Mouse (Mus musculus) lung, embryonic 16.5 days (tissue): ENCODE measurements around the gene Ak8. TPM values are rescaled to one million over a fixed set of nuclear protein-coding genes. Genes with fewer than 3 reads are reported as not detected.

Source experiments
- ATAC-seq: fragments of 200-750 bp; cut with Nextera tagmentation; 2 replicates; pipeline ENCODE4 v1.8.0; 2017; ENCODE audit warnings: low read depth, mild to moderate bottlenecking, moderate library complexity
- H3K27ac ChIP-seq: fragments of 300-500 bp; sonication (generic); 2 replicates; pipeline ENCODE4 v1.5.1; 2014; ENCODE audit warnings: mild to moderate bottlenecking, control low read depth, low read length
- H3K27me3 ChIP-seq: fragments of 300-500 bp; sonication (generic); 2 replicates; pipeline ENCODE4 v1.6.1; 2014; ENCODE audit warnings: low read depth, low read length, mixed read lengths; ENCODE audit not compliant: control insufficient read depth, insufficient read depth
- H3K36me3 ChIP-seq: fragments of 300-500 bp; sonication (generic); 2 replicates; pipeline ENCODE4 v1.6.1; 2014; ENCODE audit warnings: low read length; ENCODE audit not compliant: control insufficient read depth, insufficient read depth
- H3K4me1 ChIP-seq: fragments of 300-500 bp; sonication (generic); replicated peaks from 2 replicates; pipeline ENCODE4 v1.6.1; 2014; ENCODE audit warnings: low read length, mixed read lengths; ENCODE audit not compliant: control insufficient read depth, insufficient read depth
- H3K4me2 ChIP-seq: fragments of 300-500 bp; sonication (generic); 2 replicates; pipeline ENCODE4 v1.6.1; 2014; ENCODE audit warnings: low read depth, low read length, control low read depth
- H3K4me3 ChIP-seq: fragments of 300-500 bp; sonication (generic); 2 replicates; pipeline ENCODE4 v1.5.1; 2014; ENCODE audit warnings: mild to moderate bottlenecking, low read length, control low read depth
- H3K9ac ChIP-seq: fragments of 300-500 bp; sonication (generic); 2 replicates; pipeline ENCODE4 v1.6.1; 2014; ENCODE audit warnings: low read length, control low read depth
- H3K9me3 ChIP-seq: fragments of 300-500 bp; sonication (generic); 2 replicates; pipeline ENCODE4 v1.6.1; 2016; ENCODE audit warnings: low read length; ENCODE audit not compliant: control insufficient read depth
- WGBS: fragments of 180-500 bp; shearing (Covaris S2); extraction: QIAGEN DNeasy Blood & Tissue Kit; methylation state at CpG from one replicate; pipeline ENCODE4 v1.1.7; 2014; 5-methylcytosine and 5-hydroxymethylcytosine counted together
- polyA plus RNA-seq: library from polyadenylated mRNA; unstranded; fragments of >200 nt; fragmentation: Nextera tagmentation; extraction: Ambion mirVana; gene quantifications from 2 replicates; pipeline ENCODE4 v1.2.1, GENCODE M21; 2015

The Ak8 gene
- polyA plus RNA-seq, 1 experiment from 2014 or later, result 4.7 TPM

DNA sequence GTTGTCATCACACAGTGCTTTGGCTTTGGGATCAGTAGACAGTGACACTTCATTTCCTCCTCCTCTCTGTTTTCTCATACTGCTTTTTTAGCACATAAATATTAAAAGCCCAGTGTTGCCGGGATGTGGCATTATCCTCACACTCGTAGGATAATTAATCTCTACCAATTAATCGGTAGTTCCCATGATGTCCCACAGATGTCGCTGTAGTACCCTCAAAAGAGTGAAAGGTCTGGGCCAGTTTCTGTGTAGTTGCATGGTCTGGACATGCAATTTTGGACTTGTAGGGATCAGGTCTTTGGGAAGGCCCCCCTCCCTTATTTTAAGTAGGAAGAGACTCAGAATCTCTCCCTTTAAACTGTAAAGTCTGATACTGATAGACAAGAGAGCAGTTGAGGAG, 19.3 kb upstream of the Ak8 start:
- ATAC-seq, result 0 out of 2 replicates have a peak, but pooled peaks have one; percentile 12
- H3K4me1 ChIP-seq, result no peaks in the 10 kb centered on the region
- H3K9me3 ChIP-seq, result no peaks in the 10 kb centered on the region
- H3K27me3 ChIP-seq, result no peaks in the 10 kb centered on the region
- H3K36me3 ChIP-seq, result peaks cover 24% of the 10 kb centered on the region
- no peak overlapping the region for H3K27ac ChIP-seq
- no peak overlapping the region for H3K4me2 ChIP-seq
- 28% methylated on average over 4 of the region's 4 CpGs for WGBS
- H3K9ac ChIP-seq, result no peak overlapping the region
- H3K4me3 ChIP-seq, result no peak overlapping the region

DNA sequence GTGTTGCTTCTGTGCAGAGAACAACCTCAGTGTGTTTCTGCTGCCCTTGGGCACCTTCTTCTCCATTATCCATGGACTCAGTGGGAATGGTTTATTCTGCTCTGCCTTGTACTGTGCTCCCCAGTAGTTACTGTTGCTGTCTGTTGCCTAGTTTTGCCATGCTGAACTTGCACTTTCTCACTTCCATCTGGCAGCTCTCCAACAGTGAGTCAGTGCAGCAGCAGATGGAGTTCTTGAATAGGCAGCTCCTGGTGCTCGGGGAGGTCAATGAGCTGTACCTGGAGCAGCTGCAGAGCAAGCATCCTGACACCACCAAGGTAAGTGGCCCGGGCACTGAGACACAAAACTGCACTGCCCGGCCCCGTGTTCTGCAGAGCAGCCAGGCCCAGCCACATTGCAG, 18.2 kb upstream of the Ak8 start:
- H3K36me3 ChIP-seq, result peaks cover 24% of the 10 kb centered on the region
- H3K9me3 ChIP-seq, result no peaks in the 10 kb centered on the region
- no peak for ATAC-seq
- H3K27ac ChIP-seq, result no peak overlapping the region
- H3K4me3 ChIP-seq, result no peak overlapping the region
- H3K27me3 ChIP-seq, result no peaks in the 10 kb centered on the region
- H3K9ac ChIP-seq, result no peak overlapping the region
- no peak overlapping the region for H3K4me2 ChIP-seq
- 75% methylated on average over 4 of the region's 4 CpGs for WGBS
- no peaks in the 10 kb centered on the region for H3K4me1 ChIP-seq

DNA sequence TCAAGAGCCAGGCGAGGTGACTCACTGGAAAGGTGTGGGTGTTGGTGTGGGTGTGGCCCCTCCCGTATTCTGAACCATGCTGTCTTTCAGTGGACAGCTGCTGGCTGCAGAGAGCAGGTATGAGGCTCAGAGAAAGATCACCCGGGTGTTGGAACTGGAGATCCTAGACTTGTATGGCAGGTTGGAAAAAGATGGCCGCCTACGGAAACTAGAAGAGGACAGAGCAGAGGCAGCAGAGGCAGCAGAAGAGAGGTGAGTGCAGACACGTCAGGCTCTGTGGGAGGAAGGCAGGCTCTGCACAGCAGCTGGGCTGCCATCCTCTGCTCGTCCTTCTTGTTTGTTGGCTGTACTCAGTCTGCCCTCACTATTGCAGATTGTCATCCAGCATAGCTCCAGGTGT, 14.1 kb upstream of the Ak8 start:
- no peak overlapping the region for H3K27ac ChIP-seq
- H3K9me3 ChIP-seq, result no peaks in the 10 kb centered on the region
- H3K36me3 ChIP-seq, result peaks cover 16% of the 10 kb centered on the region
- no peaks in the 10 kb centered on the region for H3K27me3 ChIP-seq
- ATAC-seq, result no peak
- WGBS, result 78% methylated on average over 7 of the region's 7 CpGs
- H3K9ac ChIP-seq, result no peak overlapping the region
- H3K4me1 ChIP-seq, result no peaks in the 10 kb centered on the region
- H3K4me2 ChIP-seq, result no peak overlapping the region
- H3K4me3 ChIP-seq, result no peak overlapping the region

DNA sequence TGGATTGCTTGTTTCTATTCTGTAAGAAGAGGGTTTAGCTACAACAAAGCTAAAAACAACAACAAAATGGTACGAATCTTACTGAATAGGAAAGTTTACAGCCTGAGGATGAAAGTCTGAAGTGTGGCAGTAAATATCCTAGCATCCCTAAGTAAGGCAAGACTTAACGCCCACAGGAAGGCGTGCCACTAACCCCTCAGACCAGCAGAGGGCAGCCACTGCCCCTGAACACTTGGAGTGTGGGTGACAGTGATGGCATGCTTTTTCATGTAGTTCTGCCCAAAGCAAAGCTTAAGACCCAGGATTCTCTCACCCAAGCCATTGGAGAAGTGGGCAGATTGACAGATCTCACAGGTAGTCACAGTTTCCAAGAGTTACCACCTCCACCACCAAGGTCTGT, 11.5 kb upstream of the Ak8 start:
- no peaks in the 10 kb centered on the region for H3K9me3 ChIP-seq
- no peak overlapping the region for H3K27ac ChIP-seq
- no peaks in the 10 kb centered on the region for H3K4me1 ChIP-seq
- H3K9ac ChIP-seq, result no peak overlapping the region
- no peak overlapping the region for H3K4me2 ChIP-seq
- WGBS, result 48% methylated on average over 3 of the region's 3 CpGs
- ATAC-seq, result no peak
- no peak overlapping the region for H3K4me3 ChIP-seq
- no peaks in the 10 kb centered on the region for H3K27me3 ChIP-seq
- H3K36me3 ChIP-seq, result peaks cover 6% of the 10 kb centered on the region

DNA sequence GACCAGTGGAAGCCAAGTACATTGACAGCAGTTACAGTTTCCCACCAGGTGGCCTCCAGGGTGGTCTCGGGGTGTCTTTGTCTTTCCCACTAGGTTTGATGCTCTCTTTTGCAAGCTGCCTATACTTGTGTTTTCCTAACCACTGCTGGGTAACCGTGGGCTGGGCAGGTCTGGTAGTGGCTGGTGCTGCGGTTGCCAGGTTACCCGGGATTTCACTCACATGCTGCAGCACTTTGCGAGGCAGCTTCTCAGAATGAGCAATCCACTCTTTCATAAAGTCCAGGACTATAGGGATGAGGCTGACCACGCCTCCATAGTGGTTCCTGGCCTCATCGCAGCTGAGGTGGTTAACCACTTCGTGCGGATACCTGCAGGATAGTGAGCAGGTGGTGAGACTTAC, 7.3 kb upstream of the Ak8 start:
- 73% methylated on average over 9 of the region's 9 CpGs for WGBS
- Histone ChIP-seq H3K27me3 (no peaks in the 10 kb centered on the region), H3K9me3 (no peaks in the 10 kb centered on the region), H3K36me3 (no peaks in the 10 kb centered on the region), H3K4me3 (no peak overlapping the region), H3K4me1 (no peaks in the 10 kb centered on the region), H3K9ac (no peak overlapping the region), H3K4me2 (no peak overlapping the region), H3K27ac (no peak overlapping the region)
- no peak for ATAC-seq

DNA sequence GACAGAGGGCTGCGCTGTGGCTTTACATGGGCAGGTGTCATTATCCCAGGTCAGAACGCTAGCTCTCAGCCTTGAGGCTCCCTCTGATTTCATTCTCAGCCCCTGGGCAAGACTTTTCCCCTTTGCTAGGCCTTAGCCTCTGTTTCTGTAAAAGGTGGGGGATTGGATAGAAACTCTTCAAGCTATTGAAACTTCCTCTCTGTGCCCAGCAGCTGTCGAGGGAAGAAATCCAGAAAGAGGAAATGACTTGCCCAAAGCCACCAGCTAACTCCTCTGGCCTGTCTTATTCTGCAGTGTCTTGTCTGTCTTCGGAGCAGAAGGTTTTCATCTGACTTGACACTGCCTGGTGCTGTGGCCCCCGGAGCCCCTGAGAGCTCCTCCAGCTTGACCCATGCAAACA, 1.4 kb upstream of the Ak8 start:
- H3K9ac ChIP-seq, result no peak overlapping the region
- WGBS, result 71% methylated on average over 5 of the region's 5 CpGs
- no peak overlapping the region for H3K27ac ChIP-seq
- H3K27me3 ChIP-seq, result no peaks in the 10 kb centered on the region
- no peak overlapping the region for H3K4me3 ChIP-seq
- H3K36me3 ChIP-seq, result no peaks in the 10 kb centered on the region
- H3K9me3 ChIP-seq, result no peaks in the 10 kb centered on the region
- H3K4me1 ChIP-seq, result peaks cover 4% of the 10 kb centered on the region
- H3K4me2 ChIP-seq, result no peak overlapping the region
- ATAC-seq, result no peak

DNA sequence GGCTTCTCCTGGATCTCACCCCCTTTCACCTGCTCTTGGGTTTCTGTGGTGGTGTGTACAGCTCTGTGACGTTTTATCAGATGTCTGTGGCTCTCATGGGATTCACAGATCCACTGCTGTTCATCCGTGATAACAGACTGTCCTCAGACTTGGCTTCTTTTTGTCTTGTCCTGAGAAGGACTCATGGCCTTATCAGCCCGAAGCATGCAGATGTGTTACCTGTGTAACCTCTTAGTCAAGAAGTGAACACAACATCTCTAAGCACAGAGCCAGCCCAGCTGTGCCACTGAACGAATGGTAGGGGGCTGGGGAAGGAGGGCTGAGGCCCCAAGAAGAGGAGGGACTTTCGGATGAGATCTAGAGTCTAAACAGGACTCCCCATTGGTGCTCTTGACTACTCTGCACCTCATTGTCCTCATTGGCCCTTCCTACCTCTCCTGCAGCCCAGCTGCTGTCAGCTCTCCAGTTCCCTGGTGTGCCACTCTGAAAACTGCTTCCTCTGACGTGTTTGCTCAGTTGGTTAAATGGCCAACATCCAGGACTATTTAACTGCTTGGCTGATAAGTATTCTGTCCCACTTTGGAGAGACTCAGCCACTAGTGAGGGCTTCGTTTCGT, 1.8 kb downstream of the Ak8 start:
- Histone ChIP-seq H3K27me3 (no peaks in the 10 kb centered on the region), H3K9ac (no peak overlapping the region), H3K4me2 (no peak overlapping the region), H3K4me3 (no peak overlapping the region), H3K9me3 (no peaks in the 10 kb centered on the region), H3K36me3 (no peaks in the 10 kb centered on the region), H3K27ac (no peak overlapping the region), H3K4me1 (peaks cover 4% of the 10 kb centered on the region)
- WGBS, result 58% methylated on average over 8 of the region's 8 CpGs
- ATAC-seq, result no peak

DNA sequence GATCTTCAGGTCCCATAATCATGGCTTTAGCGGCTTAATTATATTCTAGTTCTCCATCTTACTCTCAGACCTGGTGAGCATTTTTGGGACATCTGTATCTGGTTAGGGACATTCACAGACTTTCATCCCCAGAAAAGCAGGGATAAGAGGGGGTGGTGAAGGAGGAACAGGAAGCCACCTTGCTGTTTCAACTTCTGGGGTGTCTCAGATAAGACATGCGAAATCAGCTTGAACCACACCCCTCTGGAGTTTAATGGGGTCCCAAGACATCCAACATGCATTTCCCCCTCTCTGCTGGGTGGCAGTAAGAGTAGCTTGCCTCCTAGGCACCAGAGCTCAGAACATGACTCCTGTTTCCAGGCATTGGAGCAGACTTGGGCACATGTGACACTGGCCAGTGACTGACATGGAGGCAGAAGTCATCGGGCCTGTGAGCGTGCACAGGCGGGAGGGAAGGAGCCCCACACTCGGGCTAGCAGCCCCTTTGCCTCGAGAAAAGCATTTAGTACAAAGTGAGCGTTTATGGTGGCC, 6.2 kb downstream of the Ak8 start:
- Histone ChIP-seq H3K4me1 (no peaks in the 10 kb centered on the region), H3K9ac (no peak overlapping the region), H3K4me2 (no peak overlapping the region), H3K4me3 (no peak overlapping the region), H3K9me3 (no peaks in the 10 kb centered on the region), H3K27ac (no peak overlapping the region), H3K27me3 (no peaks in the 10 kb centered on the region), H3K36me3 (no peaks in the 10 kb centered on the region)
- no peak for ATAC-seq
- 61% methylated on average over 8 of the region's 8 CpGs for WGBS

DNA sequence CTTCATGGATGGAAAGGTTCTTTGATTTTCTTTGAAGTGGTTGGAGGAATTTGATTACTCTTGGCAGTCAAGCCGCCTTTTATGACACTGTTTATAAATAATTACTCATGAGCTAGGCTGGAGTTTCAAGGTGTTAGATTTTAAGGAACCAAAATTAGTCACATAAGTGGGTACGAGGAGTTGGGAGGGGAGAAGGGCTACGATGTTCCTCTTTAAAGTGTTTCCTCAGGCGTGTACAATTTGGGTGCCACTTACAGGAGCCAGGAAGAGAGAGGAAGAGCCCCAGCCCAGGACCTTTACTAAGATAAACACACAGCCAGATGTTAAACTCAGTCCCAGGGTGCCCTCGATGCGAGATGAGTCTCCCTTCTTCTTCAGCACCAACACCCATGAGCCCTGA, 6.8 kb downstream of the Ak8 start:
- H3K27ac ChIP-seq, result no peak overlapping the region
- ATAC-seq, result no peak
- H3K9me3 ChIP-seq, result no peaks in the 10 kb centered on the region
- H3K9ac ChIP-seq, result no peak overlapping the region
- H3K4me2 ChIP-seq, result no peak overlapping the region
- no peak overlapping the region for H3K4me3 ChIP-seq
- no peaks in the 10 kb centered on the region for H3K4me1 ChIP-seq
- H3K36me3 ChIP-seq, result no peaks in the 10 kb centered on the region
- H3K27me3 ChIP-seq, result no peaks in the 10 kb centered on the region
- 30% methylated on average over 6 of the region's 6 CpGs for WGBS

DNA sequence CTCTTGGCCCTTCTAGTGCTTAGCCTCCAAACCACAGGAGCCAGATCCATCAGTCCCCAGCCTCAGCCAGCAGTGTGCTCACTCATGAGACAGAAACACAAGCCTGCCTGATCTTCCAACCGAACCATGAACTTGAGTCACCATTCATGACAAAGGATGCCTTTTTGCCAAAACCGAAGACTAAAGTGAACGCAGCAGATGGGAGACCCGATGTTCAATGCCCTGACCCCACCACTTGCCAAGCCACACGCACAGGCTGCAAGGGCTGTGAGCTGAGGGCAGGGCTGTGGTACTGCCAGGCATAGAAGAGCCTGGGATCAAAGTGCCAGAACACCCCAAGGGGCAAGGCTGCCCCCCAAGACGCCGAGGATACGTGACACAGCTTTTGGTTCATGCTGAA, 13.1 kb downstream of the Ak8 start:
- 81% methylated on average over 8 of the region's 8 CpGs for WGBS
- no peaks in the 10 kb centered on the region for H3K36me3 ChIP-seq
- H3K4me3 ChIP-seq, result no peak overlapping the region
- H3K27me3 ChIP-seq, result no peaks in the 10 kb centered on the region
- no peak for ATAC-seq
- H3K4me1 ChIP-seq, result no peaks in the 10 kb centered on the region
- no peak overlapping the region for H3K9ac ChIP-seq
- H3K27ac ChIP-seq, result no peak overlapping the region
- H3K4me2 ChIP-seq, result no peak overlapping the region
- H3K9me3 ChIP-seq, result no peaks in the 10 kb centered on the region
